ENCODE assay signal across 8 mouse cellular contexts in genomic region chr7:79274473-79275010, GRCm38 (mm10). TPM values are rescaled to one million over a fixed set of nuclear protein-coding genes. Genes with fewer than 3 reads are reported as not detected.
DNase-seq lines count a peak whose midpoint lies in the region; ATAC-seq and TF ChIP-seq lines count a peak whose summit lies in the region.

No protein-coding gene starts in this region.

- WGBS in liver, embryonic 12.5 days (ENCODE audit: insufficient replicate concordance), result 74% methylated on average over 8 of the region's 8 CpGs
- WGBS in stomach, embryonic 16.5 days, result 67% methylated on average over 8 of the region's 8 CpGs

- ATAC-seq in liver, embryonic 12.5 days, result no peak
- ATAC-seq in stomach, embryonic 16.5 days (ENCODE audit: insufficient read depth, low FRiP score), result no peak
- no peak for ATAC-seq in erythroid progenitor cell, adult 5-6 weeks (replicated peaks; ENCODE audit: low FRiP score, poor library complexity, severe bottlenecking)

- H3K4me3 ChIP-seq in gastrocnemius, adult 2 months, result peak overlapping the region; percentile 89
- H3K4me3 ChIP-seq in testis, adult 2 months (ENCODE audit: control insufficient read depth, low read depth, low read length), result peak overlapping the region; percentile 99
- peak overlapping the region; percentile 90 for H3K4me3 ChIP-seq in liver, embryonic 12.5 days
- H3K4me3 ChIP-seq in stomach, embryonic 16.5 days (replicated peaks; ENCODE audit: low read length), result peak overlapping the region; percentile 83

- H3K9me3 ChIP-seq in liver, embryonic 12.5 days (replicated peaks), result no peaks in the 10 kb centered on the region
- H3K9me3 ChIP-seq in stomach, embryonic 16.5 days (replicated peaks; ENCODE audit: control insufficient read depth, low read length), result no peaks in the 10 kb centered on the region

- H3K27ac ChIP-seq in gastrocnemius, adult 2 months, result peak overlapping the region; percentile 31; the same call in 1 of the 2 replicates
- H3K27ac ChIP-seq in testis, adult 2 months (ENCODE audit: control insufficient read depth, insufficient read depth, low read depth, low read length), result no peak overlapping the region; the same call in 1 of the 2 replicates
- 0 out of 2 replicates have a peak overlapping the region, but pooled peaks have one; percentile 25 for H3K27ac ChIP-seq in liver, embryonic 12.5 days
- H3K27ac ChIP-seq in stomach, embryonic 16.5 days (ENCODE audit: low read length), result peak overlapping the region; percentile 36; the same call in 1 of the 2 replicates

- no peak for TF ChIP-seq CTCF in gastrocnemius, adult 2 months (IDR thresholded peaks at IDR 0.05)
- TF ChIP-seq CTCF in testis, adult 2 months (IDR thresholded peaks at IDR 0.05; ENCODE audit: control insufficient read depth, insufficient read depth, insufficient replicate concordance, low read depth, low read length), result no peak

- peak overlapping the region; percentile 80 for H3K4me2 ChIP-seq in liver, embryonic 12.5 days
- H3K4me2 ChIP-seq in stomach, embryonic 16.5 days (ENCODE audit: low read depth, low read length), result peak overlapping the region; percentile 85

- H3K9ac ChIP-seq in liver, embryonic 12.5 days, result peak overlapping the region; percentile 93
- peak overlapping the region; percentile 89 for H3K9ac ChIP-seq in stomach, embryonic 16.5 days (ENCODE audit: low read length)

- no peaks in the 10 kb centered on the region for H3K27me3 ChIP-seq in testis, adult 2 months (ENCODE audit: control insufficient read depth, insufficient read depth, low read length)
- no peaks in the 10 kb centered on the region for H3K27me3 ChIP-seq in liver, embryonic 12.5 days (replicated peaks)
- no peaks in the 10 kb centered on the region for H3K27me3 ChIP-seq in stomach, embryonic 16.5 days (ENCODE audit: control insufficient read depth, insufficient read depth, low read length)

- intact Hi-C loops in gastrocnemius, adult 2 months (cut with DNase I), result no loop called here

- H3K4me1 ChIP-seq in testis, adult 2 months (ENCODE audit: control insufficient read depth, insufficient read depth, low read length), result peaks cover 17% of the 10 kb centered on the region
- H3K4me1 ChIP-seq in liver, embryonic 12.5 days, result peaks cover 89% of the 10 kb centered on the region
- peaks cover 44% of the 10 kb centered on the region for H3K4me1 ChIP-seq in stomach, embryonic 16.5 days (ENCODE audit: control insufficient read depth, insufficient read depth, low read length)

- no peak for TF ChIP-seq POLR2A in testis, adult 2 months (IDR thresholded peaks at IDR 0.05; ENCODE audit: control insufficient read depth, low read depth, low read length)

- DNase-seq in gastrocnemius, adult 2 months, result no peak
- no peak for DNase-seq in gastrocnemius, postnatal 10 days
- DNase-seq in testis, postnatal 14 days (ENCODE audit: low spot score), result no peak
- no peak for DNase-seq in layer of hippocampus, adult 8-10 months (ENCODE audit: low spot score in 2 of 2)

- H3K36me3 ChIP-seq in testis, adult 2 months (ENCODE audit: control insufficient read depth, insufficient read depth, low read length), result no peaks in the 10 kb centered on the region
- H3K36me3 ChIP-seq in liver, embryonic 12.5 days, result peaks cover 5% of the 10 kb centered on the region; the same call in 1 of the 2 replicates
- no peaks in the 10 kb centered on the region for H3K36me3 ChIP-seq in stomach, embryonic 16.5 days (ENCODE audit: control insufficient read depth, insufficient read depth, low read length)

RNA-seq across cellular contexts. Expression of gene Abhd2, which starts 1.5 kb away (rescaled TPM):
- total RNA-seq in gastrocnemius, adult 2 months (2021), result 1 to 10 TPM; 4.3 to 6.4 TPM
- total RNA-seq in gastrocnemius, postnatal 10 days (2021), result 10 to 100 TPM; 14.4 to 18.6 TPM
- 50.3 and 50.6 TPM in 2 replicates for polyA plus RNA-seq in testis, adult 2 months (2012; rRNA removed)
- polyA plus RNA-seq in liver, embryonic 12.5 days (2016; fragmentation: Nextera tagmentation; extraction: Ambion mirVana), result 9.6 and 10.5 TPM in 2 replicates
- polyA plus RNA-seq in stomach, embryonic 16.5 days (2015; fragmentation: Nextera tagmentation; extraction: Ambion mirVana), result 13.8 and 15.7 TPM in 2 replicates
- 39.0 and 39.6 TPM in 2 replicates for total RNA-seq in erythroid progenitor cell, adult 5-6 weeks (2015; ENCODE audit: low replicate concordance)
- 21.9 and 27.0 TPM in 2 replicates for total RNA-seq in erythroid progenitor cell, adult 5-6 weeks (2017; ENCODE audit: low replicate concordance)
- total RNA-seq in layer of hippocampus, adult 8-10 months (2022), result 10 to 100 TPM; 66.3 to 80.7 (median 73.3) TPM
